Mouse (Mus musculus): ENCODE data around the gene Kcnj5.

Kcnj5 gene

GRCm38 (mm10) chr9:32344051-32344450 is at the start of gene Kcnj5:
TSS of gene Kcnj5 (minus strand) at chr9:32344350.
- DNase-seq (ENCODE audit: low spot score), result peak; percentile 41

GRCm38 (mm10) chr9:32392716-32393115 is 48.6 kb upstream of the Kcnj5 start:
- DNase-seq (ENCODE audit: low spot score), result no peak

- DNase-seq (ENCODE audit: low spot score), result no peak
Measured at GRCm38 (mm10) chr9:32391701-32392100, 47.6 kb upstream of the Kcnj5 start.

GRCm38 (mm10) chr9:32391092-32391491 is 46.9 kb upstream of the Kcnj5 start:
- DNase-seq (ENCODE audit: low spot score), result no peak

- DNase-seq (ENCODE audit: low spot score), result no peak
Measured at GRCm38 (mm10) chr9:32388120-32388519, 44.0 kb upstream of the Kcnj5 start.

DNA sequence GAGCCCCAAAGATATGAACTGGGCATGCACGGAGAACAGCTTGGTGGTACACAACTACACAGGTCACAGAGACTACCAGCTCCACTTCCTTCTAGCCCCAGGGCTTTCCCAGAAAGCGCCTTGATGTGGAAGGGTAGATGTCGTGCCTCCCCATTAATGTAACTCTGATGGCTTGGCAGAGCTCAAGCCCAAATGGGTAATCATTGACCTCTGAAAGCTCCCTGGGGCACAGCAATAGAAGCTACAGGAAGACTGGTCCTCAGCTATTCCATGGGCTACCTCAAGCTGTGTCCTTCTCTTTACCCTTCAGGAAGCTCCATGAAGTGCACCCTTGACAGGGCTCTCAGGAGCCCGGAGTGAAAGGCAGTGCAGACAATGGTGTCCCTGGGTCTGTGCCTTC is 40.8 kb upstream of the Kcnj5 start:
- no peak for DNase-seq (ENCODE audit: low spot score)

- no peak for DNase-seq (ENCODE audit: low spot score)
Measured at GRCm38 (mm10) chr9:32376863-32377590, 32.9 kb upstream of the Kcnj5 start.

GRCm38 (mm10) chr9:32376031-32376430 is 31.9 kb upstream of the Kcnj5 start:
- no peak for DNase-seq (ENCODE audit: low spot score)

- DNase-seq (ENCODE audit: low spot score), result no peak
Measured at GRCm38 (mm10) chr9:32373656-32374055, 29.5 kb upstream of the Kcnj5 start.

- no peak for DNase-seq (ENCODE audit: low spot score)
Measured at GRCm38 (mm10) chr9:32372202-32372601, 28.1 kb upstream of the Kcnj5 start, which contains the start of gene Kcnj1. TSS of gene Kcnj1 (plus strand) at chr9:32372493.

- no peak for DNase-seq (ENCODE audit: low spot score)
Measured at GRCm38 (mm10) chr9:32369388-32369787, 25.2 kb upstream of the Kcnj5 start.

- DNase-seq (ENCODE audit: low spot score), result no peak
Measured at GRCm38 (mm10) chr9:32368812-32369211, 24.7 kb upstream of the Kcnj5 start.

DNA sequence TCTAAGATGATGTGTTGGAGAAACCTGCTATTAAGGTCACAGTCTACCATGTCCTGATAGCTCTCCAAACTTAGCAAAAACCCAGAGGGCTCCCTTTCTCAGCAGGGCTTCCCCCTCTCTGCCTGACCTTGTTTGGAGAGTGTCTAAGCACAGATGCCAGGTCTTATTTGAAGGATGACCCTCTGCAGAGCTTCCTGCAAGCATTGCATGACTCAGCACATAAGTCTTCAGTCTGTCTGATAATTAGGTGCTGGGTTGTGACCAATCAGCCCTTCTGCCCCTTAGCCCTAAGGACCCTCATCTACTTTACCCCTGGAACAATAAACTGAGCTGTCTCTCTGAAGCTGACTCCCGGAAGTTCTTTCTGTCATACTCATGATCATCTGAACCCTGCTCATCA is 16.6 kb upstream of the Kcnj5 start:
- DNase-seq (ENCODE audit: low spot score), result no peak

DNA sequence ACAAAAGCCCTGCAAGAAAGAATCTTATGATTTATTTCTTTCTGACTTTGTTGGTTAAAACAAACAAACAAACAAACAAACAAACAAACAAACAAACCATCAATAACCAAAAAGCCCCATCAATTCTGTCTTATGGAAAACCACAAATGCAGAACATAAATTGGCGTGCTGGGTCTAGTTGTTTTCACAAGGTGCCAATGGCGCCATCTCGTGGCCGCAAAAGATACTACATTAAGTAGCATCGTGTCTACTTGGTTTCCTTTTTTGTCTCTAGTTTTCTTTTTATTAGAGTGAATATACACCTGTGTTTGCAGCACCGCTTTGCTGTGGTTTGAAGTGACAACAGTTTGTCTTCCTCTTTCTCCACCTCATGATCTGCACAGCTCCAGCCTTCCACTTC is 6.2 kb upstream of the Kcnj5 start:
- peak; percentile 87 for DNase-seq (ENCODE audit: low spot score)

DNA sequence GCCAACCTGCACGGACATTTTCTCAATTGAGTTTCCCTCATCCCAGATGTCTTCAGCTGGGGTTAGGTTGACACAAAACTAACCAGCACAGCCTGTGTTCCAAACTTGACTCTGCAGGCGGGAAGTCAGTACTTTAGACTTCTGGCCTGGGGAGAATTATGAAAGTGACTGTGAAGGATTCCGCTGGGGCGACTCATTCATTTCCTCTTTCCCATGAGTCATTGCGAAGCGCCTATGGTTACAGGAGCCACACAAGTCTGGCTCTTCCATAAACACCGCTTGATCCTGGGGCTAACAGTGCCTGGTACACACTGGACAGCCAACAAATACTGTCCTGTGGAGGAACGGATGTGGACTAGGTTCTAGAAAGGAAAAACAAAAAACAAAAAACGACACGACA is 5.2 kb upstream of the Kcnj5 start:
- DNase-seq (ENCODE audit: low spot score), result no peak

DNA sequence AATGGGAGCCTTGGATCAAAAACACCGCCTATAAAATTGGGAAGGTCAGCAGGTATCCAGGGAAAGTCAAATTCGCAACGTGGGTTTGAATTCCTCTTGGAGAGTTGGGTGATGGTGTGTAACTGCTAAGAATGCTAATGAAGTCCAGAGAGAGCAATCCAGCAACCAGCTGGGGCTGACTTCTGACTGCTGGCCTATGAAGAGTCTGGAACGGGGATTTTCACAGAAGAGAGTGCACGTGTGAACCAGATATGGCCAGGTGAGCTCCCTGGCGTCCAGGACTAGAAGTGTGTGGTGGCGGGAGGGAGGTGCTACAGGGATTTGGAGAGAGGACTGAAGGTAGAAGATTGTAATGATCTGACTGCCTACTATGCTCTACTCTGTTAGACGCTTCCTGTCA is 3.9 kb upstream of the Kcnj5 start:
- DNase-seq (ENCODE audit: low spot score), result no peak

DNA sequence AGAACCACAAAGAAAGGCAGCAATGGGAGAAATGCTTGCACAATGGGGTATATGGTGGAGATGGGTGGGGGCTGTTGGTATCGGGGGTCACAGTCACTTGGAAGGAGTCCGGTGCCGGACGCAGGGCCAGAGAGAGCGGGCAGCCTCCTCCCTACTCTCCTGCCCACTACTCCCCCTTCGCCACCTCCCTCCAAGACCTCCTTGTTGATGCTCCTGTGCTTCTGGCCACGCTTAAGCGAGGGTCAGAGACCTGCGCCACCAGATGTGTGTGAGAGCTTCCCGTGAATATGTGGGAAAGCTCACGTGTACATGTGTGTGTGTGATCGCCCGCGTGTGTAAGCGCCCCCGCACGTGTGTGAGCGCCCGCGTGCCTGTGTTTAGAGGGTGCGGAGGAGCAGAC is 339 bp upstream of the Kcnj5 start:
- DNase-seq (ENCODE audit: low spot score), result no peak

GRCm38 (mm10) chr9:32342929-32343328 is 1.2 kb downstream of the Kcnj5 start:
- DNase-seq (ENCODE audit: low spot score), result no peak

- DNase-seq (ENCODE audit: low spot score), result no peak
Measured at GRCm38 (mm10) chr9:32340831-32341230, 3.3 kb downstream of the Kcnj5 start.

- no peak for DNase-seq (ENCODE audit: low spot score)
Measured at GRCm38 (mm10) chr9:32335389-32336150, 8.6 kb downstream of the Kcnj5 start.

GRCm38 (mm10) chr9:32331162-32331561 is 13.0 kb downstream of the Kcnj5 start:
- no peak for DNase-seq (ENCODE audit: low spot score)

GRCm38 (mm10) chr9:32328777-32329176 is 15.4 kb downstream of the Kcnj5 start:
- no peak for DNase-seq (ENCODE audit: low spot score)

- DNase-seq (ENCODE audit: low spot score), result no peak
Measured at GRCm38 (mm10) chr9:32323610-32324009, 20.5 kb downstream of the Kcnj5 start.

DNA sequence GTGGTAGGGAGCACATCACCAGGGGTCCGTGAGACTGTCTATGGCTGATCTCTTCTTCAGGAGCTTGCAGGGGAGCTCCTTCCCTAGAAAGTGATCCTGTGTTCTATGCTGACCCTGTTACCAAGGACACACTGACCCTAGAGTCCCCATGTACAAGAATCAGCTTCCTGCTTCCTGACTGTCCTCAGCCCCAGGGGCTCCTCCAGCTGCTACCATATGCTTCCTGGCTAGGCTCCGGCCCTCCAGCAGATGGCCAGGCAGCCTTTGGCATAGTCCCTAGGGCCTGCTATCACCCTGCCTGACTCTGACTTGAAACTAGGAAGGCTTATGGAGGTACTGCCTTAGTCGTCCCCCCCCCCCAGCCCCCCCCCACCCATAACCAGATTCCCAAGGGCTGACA is 24.0 kb downstream of the Kcnj5 start:
- DNase-seq (ENCODE audit: low spot score), result peak; percentile 18

Data from embryo, embryonic 10 days (tissue).